Mouse (Mus musculus) sigmoid colon, adult 10 weeks (tissue): ENCODE data around the gene Pom121l12. TPM values are rescaled to one million over a fixed set of nuclear protein-coding genes. Genes with fewer than 3 reads are reported as not detected.

ENCODE experiments used
- polyA plus RNA-seq: library from polyadenylated mRNA; stranded (reverse); fragments of 350-450 nt; fragmentation: Illumina TruSeq; extraction: RNeasy Lipid Tissue Mini Kit (QIAGEN cat#74804); gene quantifications from one replicate; pipeline ENCODE4 v1.2.3, GENCODE M21; 2014; ENCODE audit warnings: low read depth, low replicate concordance

The Pom121l12 gene
- polyA plus RNA-seq = not detected

GRCm38 (mm10) chr11:14598976-14599375 is at the start of gene Pom121l12:
Pom121l12 (plus strand) TSS chr11:14599276.

